Mouse (Mus musculus): ENCODE data around the gene Coil. TPM values are rescaled to one million over a fixed set of nuclear protein-coding genes. Genes with fewer than 3 reads are reported as not detected.

Coil gene
- polyA plus RNA-seq, 1 experiment from 2014 or later = 9.4 TPM

DNA sequence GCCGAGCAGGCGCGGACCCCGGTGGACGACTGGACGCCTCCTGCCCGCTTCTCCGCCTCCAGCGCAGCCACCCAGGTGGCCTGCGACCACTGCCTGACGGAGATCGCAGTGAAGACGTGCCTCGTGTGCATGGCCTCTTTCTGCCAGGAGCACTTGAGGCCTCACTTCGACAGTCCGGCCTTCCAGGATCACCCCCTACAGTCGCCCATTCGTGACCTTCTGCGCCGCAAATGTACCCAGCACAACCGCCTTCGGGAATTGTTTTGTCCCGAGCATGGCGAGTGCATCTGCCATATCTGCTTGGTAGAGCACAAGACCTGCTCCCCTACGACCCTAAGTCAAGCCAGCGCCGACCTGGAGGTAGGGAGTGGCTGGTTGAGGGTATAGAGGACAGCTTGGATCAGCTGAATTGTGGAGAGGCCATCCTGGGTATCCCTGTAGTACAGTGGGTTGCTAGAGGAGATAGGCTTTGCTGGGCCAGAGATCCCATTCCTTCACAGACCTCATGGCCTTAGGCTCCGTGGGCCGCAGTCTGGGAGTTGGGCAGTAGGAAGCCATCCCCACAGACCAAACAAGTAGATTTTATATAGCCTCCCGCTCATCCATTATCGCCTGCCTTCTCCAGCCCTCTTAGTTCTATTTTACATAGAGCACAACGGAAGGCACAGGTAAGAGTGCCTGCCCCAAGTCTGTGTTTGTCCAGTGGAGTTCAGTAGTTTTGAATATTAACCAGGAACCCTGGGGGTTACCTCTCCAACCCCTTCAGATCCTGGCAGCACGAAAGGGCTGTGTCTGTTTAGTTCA is 29.9 kb downstream of the Coil start:
- 16% methylated on average over 33 of the region's 33 CpGs for WGBS
- Histone ChIP-seq H3K4me1 (ENCODE audit: control insufficient read depth, insufficient read depth, low read length) (peaks cover 30% of the 10 kb centered on the region), H3K27ac (ENCODE audit: low read length) (peak overlapping the region; percentile 76), H3K36me3 (ENCODE audit: control insufficient read depth, insufficient read depth) (no peaks in the 10 kb centered on the region), H3K4me2 (ENCODE audit: low read depth, low read length) (peak overlapping the region; percentile 85), H3K27me3 (ENCODE audit: control insufficient read depth, insufficient read depth, low read length) (no peaks in the 10 kb centered on the region), H3K9me3 (replicated peaks; ENCODE audit: control insufficient read depth, low read length) (no peaks in the 10 kb centered on the region), H3K9ac (ENCODE audit: low read length) (peak overlapping the region; percentile 86), H3K4me3 (ENCODE audit: low read length) (peak overlapping the region; percentile 76)
- ATAC-seq (replicated peaks; ENCODE audit: extremely low read depth, insufficient read depth, low FRiP score) = peak; percentile 21

DNA sequence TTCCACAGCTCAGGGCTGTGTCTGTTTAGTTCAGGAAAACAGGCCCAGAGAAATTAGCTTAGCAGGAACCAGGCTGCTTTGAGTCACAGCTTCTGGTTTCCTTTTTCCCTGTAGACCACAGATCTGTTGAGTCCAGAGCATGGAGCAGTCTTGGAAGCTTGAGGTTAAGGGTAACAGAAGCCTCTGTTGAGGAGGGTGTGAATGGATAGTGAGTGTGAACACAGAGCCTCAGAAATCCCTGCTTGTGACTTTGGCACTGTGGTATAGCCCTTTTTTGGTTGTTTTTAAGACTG is 30.4 kb downstream of the Coil start:
- Histone ChIP-seq H3K27me3 (ENCODE audit: control insufficient read depth, insufficient read depth, low read length) (no peaks in the 10 kb centered on the region), H3K9me3 (replicated peaks; ENCODE audit: control insufficient read depth, low read length) (no peaks in the 10 kb centered on the region), H3K27ac (ENCODE audit: low read length) (peak overlapping the region; percentile 76; the same call in 1 of the 2 replicates), H3K4me1 (ENCODE audit: control insufficient read depth, insufficient read depth, low read length) (peaks cover 30% of the 10 kb centered on the region), H3K4me3 (ENCODE audit: low read length) (peak overlapping the region; percentile 76), H3K9ac (ENCODE audit: low read length) (peak overlapping the region; percentile 86), H3K4me2 (ENCODE audit: low read depth, low read length) (peak overlapping the region; percentile 85), H3K36me3 (ENCODE audit: control insufficient read depth, insufficient read depth) (peaks cover 2% of the 10 kb centered on the region; the same call in 1 of the 2 replicates)
- ATAC-seq (replicated peaks; ENCODE audit: extremely low read depth, insufficient read depth, low FRiP score) = no peak

DNA sequence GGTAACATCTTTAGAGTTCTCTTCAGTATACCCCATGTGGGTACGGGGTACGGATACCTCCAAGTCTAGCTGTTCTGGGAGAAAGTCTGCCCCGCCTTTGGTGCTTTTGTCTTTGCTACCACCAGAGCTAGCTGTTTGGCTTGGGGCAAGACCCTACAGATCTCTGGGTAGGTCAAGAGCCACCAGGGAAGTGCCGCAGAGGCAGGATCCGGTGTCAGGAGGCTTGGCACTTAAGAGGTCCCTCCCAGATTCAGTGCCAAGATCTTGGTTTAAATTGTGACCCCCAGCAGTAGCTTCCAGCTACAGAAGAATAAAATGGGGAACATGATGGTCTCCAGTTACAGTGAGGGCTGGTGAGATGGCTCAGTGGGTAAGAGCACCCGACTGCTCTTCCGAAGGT is 31.5 kb downstream of the Coil start:
- no peak overlapping the region for H3K27ac ChIP-seq (ENCODE audit: low read length)
- WGBS = 95% methylated on average over 7 of the region's 7 CpGs
- H3K4me2 ChIP-seq (ENCODE audit: low read depth, low read length) = peak overlapping the region; percentile 85
- no peaks in the 10 kb centered on the region for H3K27me3 ChIP-seq (ENCODE audit: control insufficient read depth, insufficient read depth, low read length)
- ATAC-seq (replicated peaks; ENCODE audit: extremely low read depth, insufficient read depth, low FRiP score) = no peak
- H3K9me3 ChIP-seq (replicated peaks; ENCODE audit: control insufficient read depth, low read length) = no peaks in the 10 kb centered on the region
- H3K4me3 ChIP-seq (ENCODE audit: low read length) = peak overlapping the region; percentile 76
- H3K4me1 ChIP-seq (ENCODE audit: control insufficient read depth, insufficient read depth, low read length) = peaks cover 30% of the 10 kb centered on the region
- 0 out of 2 replicates have a peak overlapping the region, but pooled peaks have one; percentile 23 for H3K9ac ChIP-seq (ENCODE audit: low read length)
- peaks cover 12% of the 10 kb centered on the region; the same call in 1 of the 2 replicates for H3K36me3 ChIP-seq (ENCODE audit: control insufficient read depth, insufficient read depth)

DNA sequence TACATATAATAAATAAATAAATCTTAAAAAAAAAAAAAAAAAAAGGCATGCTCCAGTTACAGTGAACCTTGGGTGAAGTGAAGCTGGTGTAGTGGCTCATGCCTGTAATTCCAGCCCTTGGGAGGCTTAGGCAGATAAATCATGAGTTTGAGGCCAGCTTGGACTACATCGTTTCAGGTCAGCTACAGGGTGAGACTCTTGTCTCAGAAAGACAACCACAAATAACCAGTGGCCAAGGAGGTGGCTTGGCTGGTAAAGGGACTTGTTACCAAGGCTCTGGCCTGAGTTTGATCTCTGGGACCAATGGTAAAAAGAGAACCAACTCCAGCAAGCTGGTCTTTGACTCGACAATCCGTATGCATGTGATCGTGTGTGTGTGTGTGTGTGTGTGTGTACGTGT is 32.0 kb downstream of the Coil start:
- H3K9ac ChIP-seq (ENCODE audit: low read length) = no peak overlapping the region
- no peak overlapping the region for H3K27ac ChIP-seq (ENCODE audit: low read length)
- H3K36me3 ChIP-seq (ENCODE audit: control insufficient read depth, insufficient read depth) = peaks cover 14% of the 10 kb centered on the region; the same call in 1 of the 2 replicates
- no peaks in the 10 kb centered on the region for H3K27me3 ChIP-seq (ENCODE audit: control insufficient read depth, insufficient read depth, low read length)
- no peak for ATAC-seq (replicated peaks; ENCODE audit: extremely low read depth, insufficient read depth, low FRiP score)
- H3K4me3 ChIP-seq (ENCODE audit: low read length) = peak overlapping the region; percentile 22; the same call in 1 of the 2 replicates
- H3K4me2 ChIP-seq (ENCODE audit: low read depth, low read length) = peak overlapping the region; percentile 44
- H3K4me1 ChIP-seq (ENCODE audit: control insufficient read depth, insufficient read depth, low read length) = peaks cover 30% of the 10 kb centered on the region
- WGBS = 83% methylated on average over 5 of the region's 5 CpGs
- H3K9me3 ChIP-seq (replicated peaks; ENCODE audit: control insufficient read depth, low read length) = no peaks in the 10 kb centered on the region

DNA sequence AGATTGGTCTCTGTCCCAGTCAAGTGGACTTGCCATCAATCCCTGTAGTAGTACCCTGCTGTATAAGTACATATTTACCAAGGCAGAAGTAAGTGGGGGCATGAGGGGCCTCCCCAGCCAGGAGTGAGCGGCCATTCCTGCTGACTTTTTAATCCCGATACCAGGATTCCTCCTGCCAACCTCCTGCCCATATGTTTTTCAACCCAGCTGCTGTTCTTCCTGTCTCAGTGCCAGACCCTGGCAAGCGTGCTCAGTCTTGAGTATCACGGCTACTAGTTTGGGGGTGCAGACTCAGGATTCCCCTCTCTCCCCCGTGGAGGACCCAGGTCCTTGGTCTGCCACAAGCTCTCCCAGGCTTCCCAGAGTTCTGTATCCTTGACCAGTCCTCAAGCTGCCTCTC is 32.6 kb downstream of the Coil start:
- peaks cover 19% of the 10 kb centered on the region for H3K36me3 ChIP-seq (ENCODE audit: control insufficient read depth, insufficient read depth)
- peak overlapping the region; percentile 44 for H3K4me2 ChIP-seq (ENCODE audit: low read depth, low read length)
- peak overlapping the region; percentile 15 for H3K4me3 ChIP-seq (ENCODE audit: low read length)
- peak overlapping the region; percentile 12; the same call in 1 of the 2 replicates for H3K27ac ChIP-seq (ENCODE audit: low read length)
- peaks cover 30% of the 10 kb centered on the region for H3K4me1 ChIP-seq (ENCODE audit: control insufficient read depth, insufficient read depth, low read length)
- H3K9ac ChIP-seq (ENCODE audit: low read length) = peak overlapping the region; percentile 5; the same call in 1 of the 2 replicates
- no peaks in the 10 kb centered on the region for H3K9me3 ChIP-seq (replicated peaks; ENCODE audit: control insufficient read depth, low read length)
- no peaks in the 10 kb centered on the region for H3K27me3 ChIP-seq (ENCODE audit: control insufficient read depth, insufficient read depth, low read length)
- ATAC-seq (replicated peaks; ENCODE audit: extremely low read depth, insufficient read depth, low FRiP score) = no peak
- WGBS = 62% methylated on average over 5 of the region's 5 CpGs

DNA sequence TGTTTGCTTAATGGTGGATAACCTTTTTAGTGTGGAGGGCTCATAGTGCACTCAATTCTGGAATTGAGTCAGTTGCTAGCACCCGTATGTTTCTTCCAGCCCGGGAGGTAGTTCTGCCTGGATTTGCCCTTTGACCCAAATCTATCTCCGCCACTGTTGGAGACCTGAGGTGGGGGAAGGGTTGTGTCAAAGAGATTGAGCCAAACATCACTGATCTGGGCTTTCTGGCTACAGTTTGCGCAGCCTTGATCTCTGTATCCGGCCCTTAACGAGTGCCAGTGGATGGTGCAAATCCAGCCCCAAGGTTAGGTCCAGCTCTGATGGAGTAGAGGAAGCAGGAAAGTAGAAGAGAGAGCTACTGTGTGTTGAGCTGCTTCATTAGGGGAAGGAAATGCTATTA is 33.0 kb downstream of the Coil start:
- H3K4me2 ChIP-seq (ENCODE audit: low read depth, low read length) = peak overlapping the region; percentile 44
- H3K9me3 ChIP-seq (replicated peaks; ENCODE audit: control insufficient read depth, low read length) = no peaks in the 10 kb centered on the region
- peak overlapping the region; percentile 15 for H3K4me3 ChIP-seq (ENCODE audit: low read length)
- H3K27ac ChIP-seq (ENCODE audit: low read length) = peak overlapping the region; percentile 12; the same call in 1 of the 2 replicates
- no peak for ATAC-seq (replicated peaks; ENCODE audit: extremely low read depth, insufficient read depth, low FRiP score)
- 44% methylated on average over 6 of the region's 6 CpGs for WGBS
- peaks cover 19% of the 10 kb centered on the region for H3K36me3 ChIP-seq (ENCODE audit: control insufficient read depth, insufficient read depth)
- no peaks in the 10 kb centered on the region for H3K27me3 ChIP-seq (ENCODE audit: control insufficient read depth, insufficient read depth, low read length)
- peaks cover 30% of the 10 kb centered on the region for H3K4me1 ChIP-seq (ENCODE audit: control insufficient read depth, insufficient read depth, low read length)
- H3K9ac ChIP-seq (ENCODE audit: low read length) = 0 out of 2 replicates have a peak overlapping the region, but pooled peaks have one; percentile 5

DNA sequence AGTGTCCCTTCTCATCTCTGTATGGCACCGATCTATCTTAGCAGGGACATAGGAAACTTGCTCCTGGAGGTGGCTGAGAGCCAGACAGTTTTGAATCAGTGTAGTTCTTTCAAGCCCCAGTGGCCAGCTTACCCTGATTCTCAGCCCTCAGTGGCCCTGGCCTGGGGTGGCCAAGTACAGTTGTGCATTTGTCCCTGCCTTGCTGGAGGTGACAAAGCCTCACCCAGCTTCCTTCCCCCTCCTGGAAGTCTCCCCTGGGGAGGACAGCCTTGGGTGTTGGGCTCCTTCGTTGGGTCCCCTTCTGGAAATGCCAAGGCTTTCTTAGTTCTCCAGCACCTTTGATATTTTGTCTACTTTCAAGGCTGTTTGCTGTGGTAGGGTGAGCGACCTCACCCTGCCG is 33.7 kb downstream of the Coil start:
- Histone ChIP-seq H3K4me2 (ENCODE audit: low read depth, low read length) (peak overlapping the region; percentile 2; the same call in 1 of the 2 replicates), H3K27me3 (ENCODE audit: control insufficient read depth, insufficient read depth, low read length) (no peaks in the 10 kb centered on the region), H3K36me3 (ENCODE audit: control insufficient read depth, insufficient read depth) (peaks cover 21% of the 10 kb centered on the region), H3K4me1 (ENCODE audit: control insufficient read depth, insufficient read depth, low read length) (peaks cover 29% of the 10 kb centered on the region), H3K27ac (ENCODE audit: low read length) (no peak overlapping the region), H3K9me3 (replicated peaks; ENCODE audit: control insufficient read depth, low read length) (no peaks in the 10 kb centered on the region), H3K4me3 (ENCODE audit: low read length) (no peak overlapping the region), H3K9ac (ENCODE audit: low read length) (no peak overlapping the region)
- no peak for ATAC-seq (replicated peaks; ENCODE audit: extremely low read depth, insufficient read depth, low FRiP score)
- WGBS = 62% methylated on average over 4 of the region's 4 CpGs

DNA sequence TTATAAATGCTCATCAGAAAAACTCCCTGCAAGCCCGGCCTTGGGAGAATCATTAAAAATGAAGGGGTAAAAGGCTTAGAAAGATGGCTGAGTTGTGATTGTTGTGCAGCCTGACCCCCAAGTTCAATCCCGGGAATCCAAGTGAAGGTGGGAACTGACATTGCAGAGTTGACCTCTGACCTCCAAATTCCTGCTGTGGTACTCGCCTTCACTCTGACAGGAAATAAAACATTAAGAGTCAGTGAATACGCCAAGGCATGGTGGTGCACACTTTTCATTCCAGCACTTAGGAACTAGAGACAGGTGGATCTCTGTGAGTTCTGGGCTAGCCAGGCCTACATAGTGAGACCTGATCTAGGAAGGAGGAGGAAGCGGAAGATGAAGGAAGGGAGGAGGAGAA is 35.4 kb downstream of the Coil start:
- H3K36me3 ChIP-seq (ENCODE audit: control insufficient read depth, insufficient read depth) = peaks cover 29% of the 10 kb centered on the region

DNA sequence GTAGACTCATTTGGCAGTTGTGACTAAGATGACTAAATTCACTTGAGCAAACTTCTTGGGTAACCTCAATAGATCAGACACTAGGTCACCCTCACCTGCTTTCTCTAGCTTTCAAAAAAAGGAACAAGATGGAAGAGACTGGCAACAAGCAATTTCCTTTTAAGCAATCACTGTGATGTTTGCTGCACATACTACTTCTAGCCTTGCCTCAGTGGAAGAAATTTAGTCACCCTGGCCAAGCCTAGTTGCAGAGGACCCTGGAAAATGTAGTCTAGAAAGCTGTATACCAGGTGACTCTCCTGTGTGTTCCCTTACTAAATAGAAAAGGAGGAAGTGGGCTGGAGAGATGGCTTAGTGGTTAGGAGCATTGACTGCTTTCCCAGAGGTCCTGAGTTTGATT is 36.4 kb downstream of the Coil start:
- no peaks in the 10 kb centered on the region for H3K27me3 ChIP-seq (ENCODE audit: control insufficient read depth, insufficient read depth, low read length)
- no peak for ATAC-seq (replicated peaks; ENCODE audit: extremely low read depth, insufficient read depth, low FRiP score)
- no peak overlapping the region for H3K9ac ChIP-seq (ENCODE audit: low read length)
- H3K4me3 ChIP-seq (ENCODE audit: low read length) = no peak overlapping the region
- no peak overlapping the region for H3K4me2 ChIP-seq (ENCODE audit: low read depth, low read length)
- peaks cover 38% of the 10 kb centered on the region for H3K36me3 ChIP-seq (ENCODE audit: control insufficient read depth, insufficient read depth)
- H3K27ac ChIP-seq (ENCODE audit: low read length) = no peak overlapping the region
- no peaks in the 10 kb centered on the region for H3K9me3 ChIP-seq (replicated peaks; ENCODE audit: control insufficient read depth, low read length)
- peaks cover 19% of the 10 kb centered on the region for H3K4me1 ChIP-seq (ENCODE audit: control insufficient read depth, insufficient read depth, low read length)

More for the DNA sequence above, 35.4 kb downstream of the Coil start:
- no peak overlapping the region for H3K9ac ChIP-seq (ENCODE audit: low read length)
- no peak overlapping the region for H3K4me3 ChIP-seq (ENCODE audit: low read length)
- H3K27me3 ChIP-seq (ENCODE audit: control insufficient read depth, insufficient read depth, low read length) = no peaks in the 10 kb centered on the region
- peaks cover 24% of the 10 kb centered on the region for H3K4me1 ChIP-seq (ENCODE audit: control insufficient read depth, insufficient read depth, low read length)
- no peak for ATAC-seq (replicated peaks; ENCODE audit: extremely low read depth, insufficient read depth, low FRiP score)
- no peaks in the 10 kb centered on the region for H3K9me3 ChIP-seq (replicated peaks; ENCODE audit: control insufficient read depth, low read length)
- H3K27ac ChIP-seq (ENCODE audit: low read length) = no peak overlapping the region
- H3K4me2 ChIP-seq (ENCODE audit: low read depth, low read length) = no peak overlapping the region
- 69% methylated on average over 5 of the region's 5 CpGs for WGBS
